Mouse (Mus musculus): ENCODE measurements at regions not wholly inside any gene's neighbourhood (a gene's known extent, or its start where the extent isn't known, plus 50 kb on each side); places are given as distances from the start of the nearest gene placed in this dataset.

GRCm38 (mm10) chr9:83273361-83273975 is 127.0 kb upstream of the Hmgn3 start:
- no peak for DNase-seq (ENCODE audit: low spot score)

GRCm38 (mm10) chr9:83265736-83266135 is 119.3 kb upstream of the Hmgn3 start:
- DNase-seq (ENCODE audit: low spot score): no peak

- no peak for DNase-seq (ENCODE audit: low spot score)
Observed at GRCm38 (mm10) chr9:83259511-83259910, 113.0 kb upstream of the Hmgn3 start.

GRCm38 (mm10) chr9:83258986-83259385 is 112.5 kb upstream of the Hmgn3 start:
- DNase-seq (ENCODE audit: low spot score): no peak

- DNase-seq (ENCODE audit: low spot score): no peak
Observed at GRCm38 (mm10) chr9:83258476-83258875, 112.0 kb upstream of the Hmgn3 start.

GRCm38 (mm10) chr9:83254356-83254755 is 107.9 kb upstream of the Hmgn3 start:
- DNase-seq (ENCODE audit: low spot score): no peak

GRCm38 (mm10) chr9:83253789-83254188 is 107.3 kb upstream of the Hmgn3 start:
- no peak for DNase-seq (ENCODE audit: low spot score)

- no peak for DNase-seq (ENCODE audit: low spot score)
Observed at GRCm38 (mm10) chr9:83251793-83252192, 105.3 kb upstream of the Hmgn3 start.

- DNase-seq (ENCODE audit: low spot score): no peak
Observed at GRCm38 (mm10) chr9:83249871-83250270, 103.4 kb upstream of the Hmgn3 start.

- no peak for DNase-seq (ENCODE audit: low spot score)
Observed at GRCm38 (mm10) chr9:83248164-83248730, 101.8 kb upstream of the Hmgn3 start.

GRCm38 (mm10) chr9:83247066-83247668 is 100.7 kb upstream of the Hmgn3 start:
- no peak for DNase-seq (ENCODE audit: low spot score)

GRCm38 (mm10) chr9:83241119-83241518 is 94.6 kb upstream of the Hmgn3 start:
- DNase-seq (ENCODE audit: low spot score): no peak

- no peak for DNase-seq (ENCODE audit: low spot score)
Observed at GRCm38 (mm10) chr9:83239097-83239496, 92.6 kb upstream of the Hmgn3 start.

- DNase-seq (ENCODE audit: low spot score): no peak
Observed at GRCm38 (mm10) chr9:83221866-83222265, 75.4 kb upstream of the Hmgn3 start.

- DNase-seq (ENCODE audit: low spot score): no peak
Observed at GRCm38 (mm10) chr9:83202583-83202982, 56.1 kb upstream of the Hmgn3 start.

GRCm38 (mm10) chr9:83199771-83200170 is 53.3 kb upstream of the Hmgn3 start:
- no peak for DNase-seq (ENCODE audit: low spot score)

GRCm38 (mm10) chr9:83199176-83199575 is 52.7 kb upstream of the Hmgn3 start:
- no peak for DNase-seq (ENCODE audit: low spot score)

GRCm38 (mm10) chr9:83197013-83197412 is 50.5 kb upstream of the Hmgn3 start:
- no peak for DNase-seq (ENCODE audit: low spot score)
